Mouse (Mus musculus): ENCODE results near the gene Meiob. TPM values are rescaled to one million over a fixed set of nuclear protein-coding genes. Genes with fewer than 3 reads are reported as not detected.

Gene Meiob
- polyA plus RNA-seq, 1 experiment from 2014 or later, result 0.11 TPM

DNA sequence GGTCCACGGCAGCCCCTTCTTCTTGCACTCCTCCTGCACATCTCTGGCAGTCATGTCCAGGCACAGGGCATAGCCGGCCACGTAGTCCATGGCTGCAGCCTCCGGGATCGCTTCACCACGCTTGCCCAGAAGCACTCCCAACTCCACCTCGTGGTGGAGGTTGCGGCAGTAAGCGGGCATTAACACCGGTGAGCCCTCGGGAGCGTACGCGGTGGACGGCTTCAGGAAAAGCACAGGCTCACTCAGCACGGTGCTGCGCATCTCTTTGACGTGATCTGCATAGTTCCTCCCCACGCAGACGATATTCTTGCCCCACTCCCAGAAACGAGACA is 45.6 kb downstream of the Meiob start:
- no peaks in the 10 kb centered on the region for H3K9me3 ChIP-seq (ENCODE audit: low read length)
- ATAC-seq (ENCODE audit: low FRiP score, low TSS enrichment), result peak; percentile 60; the same call in 1 of the 2 replicates
- WGBS, result under 1% methylated on average over 21 of the region's 21 CpGs
- H3K9ac ChIP-seq (replicated peaks; ENCODE audit: low read length), result peak overlapping the region; percentile 83
- no peaks in the 10 kb centered on the region for H3K27me3 ChIP-seq (ENCODE audit: insufficient read depth, low read length)
- H3K27ac ChIP-seq (ENCODE audit: low read length), result peak overlapping the region; percentile 96
- peak overlapping the region; percentile 75 for H3K4me3 ChIP-seq (ENCODE audit: low read length)
- H3K4me2 ChIP-seq (replicated peaks; ENCODE audit: low read depth, low read length), result peak overlapping the region; percentile 78
- peaks cover 9% of the 10 kb centered on the region for H3K4me1 ChIP-seq (ENCODE audit: insufficient read depth, low read length)
- 0 out of 2 replicates have a peak, but pooled peaks cover 4% of the 10 kb centered on the region for H3K36me3 ChIP-seq (ENCODE audit: insufficient read depth, low read length)

DNA sequence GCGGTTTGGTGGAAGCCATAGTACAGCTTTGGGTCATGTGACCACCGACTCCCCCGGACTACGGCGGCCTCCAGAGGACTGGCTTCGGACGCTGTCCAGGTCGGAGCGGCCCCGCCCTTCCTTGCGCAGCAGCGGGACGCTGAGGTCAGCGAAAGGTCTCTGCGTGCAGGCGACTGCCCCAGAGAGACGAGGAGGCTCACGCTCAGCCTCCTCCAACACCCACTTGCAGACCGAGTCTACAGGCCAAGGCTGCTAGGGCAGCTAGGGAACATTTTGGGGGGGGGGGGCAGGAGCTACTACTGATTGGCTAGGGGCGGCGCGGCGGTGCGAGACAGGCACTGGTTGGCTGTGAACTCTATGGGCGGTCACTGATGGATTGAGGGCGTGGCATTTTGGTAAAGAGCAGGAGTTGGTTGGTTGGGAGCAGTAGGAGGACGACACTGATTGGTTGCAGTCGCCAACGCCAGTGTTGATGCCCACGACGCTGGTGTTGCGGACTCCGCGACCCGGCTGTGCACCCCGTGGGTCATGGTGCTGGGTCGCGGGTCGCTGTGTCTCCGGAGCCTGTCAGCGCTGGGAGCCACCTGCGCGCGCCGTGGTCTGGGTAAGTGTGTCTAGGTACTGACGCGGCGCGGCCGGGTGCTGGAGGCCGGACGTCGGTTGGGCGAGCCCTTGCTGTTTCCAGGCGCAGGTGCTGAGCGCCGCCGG is 46.1 kb downstream of the Meiob start, which contains the start of gene Fahd1:
Fahd1 (minus strand) TSS at position 300 of the 708 bp plus-strand sequence.
- no peaks in the 10 kb centered on the region for H3K27me3 ChIP-seq (ENCODE audit: insufficient read depth, low read length)
- under 1% methylated on average over 58 of the region's 58 CpGs for WGBS
- peak within 1 kb of the TSS; percentile 75 for H3K4me3 ChIP-seq (ENCODE audit: low read length)
- peaks cover 9% of the 10 kb centered on the region for H3K4me1 ChIP-seq (ENCODE audit: insufficient read depth, low read length)
- peak within 1 kb of the TSS; percentile 96 for H3K27ac ChIP-seq (ENCODE audit: low read length)
- peak within 1 kb of the TSS; percentile 83 for H3K9ac ChIP-seq (replicated peaks; ENCODE audit: low read length)
- H3K9me3 ChIP-seq (ENCODE audit: low read length), result no peaks in the 10 kb centered on the region
- peak; percentile 99 for ATAC-seq (ENCODE audit: low FRiP score, low TSS enrichment)
- peak within 1 kb of the TSS; percentile 78 for H3K4me2 ChIP-seq (replicated peaks; ENCODE audit: low read depth, low read length)
- H3K36me3 ChIP-seq (ENCODE audit: insufficient read depth, low read length), result 0 out of 2 replicates have a peak, but pooled peaks cover 4% of the 10 kb centered on the region

DNA sequence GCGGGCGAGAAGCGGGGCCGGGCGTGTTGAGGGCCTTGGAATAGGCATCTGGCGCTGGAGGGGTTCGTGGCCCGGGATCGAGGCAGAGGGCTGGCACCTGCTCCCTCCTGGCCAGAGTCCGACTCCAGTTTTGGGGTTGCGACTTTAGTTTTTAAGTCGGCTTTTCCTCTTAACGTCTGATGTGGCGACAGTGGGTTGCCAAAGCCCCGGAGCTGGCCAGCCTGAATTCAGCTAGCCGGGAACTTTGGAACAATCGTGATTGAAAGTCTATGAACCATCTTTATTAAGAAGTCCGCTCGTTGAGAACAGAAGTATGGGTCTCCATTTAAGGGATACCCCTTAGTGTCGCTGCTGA is 46.7 kb downstream of the Meiob start:
- no peak for ATAC-seq (ENCODE audit: low FRiP score, low TSS enrichment)
- H3K27ac ChIP-seq (ENCODE audit: low read length), result peak overlapping the region; percentile 41; the same call in 1 of the 2 replicates
- peaks cover 9% of the 10 kb centered on the region for H3K4me1 ChIP-seq (ENCODE audit: insufficient read depth, low read length)
- H3K27me3 ChIP-seq (ENCODE audit: insufficient read depth, low read length), result no peaks in the 10 kb centered on the region
- peak overlapping the region; percentile 78 for H3K4me2 ChIP-seq (replicated peaks; ENCODE audit: low read depth, low read length)
- H3K9ac ChIP-seq (replicated peaks; ENCODE audit: low read length), result peak overlapping the region; percentile 74
- no peaks in the 10 kb centered on the region for H3K9me3 ChIP-seq (ENCODE audit: low read length)
- WGBS, result under 1% methylated on average over 20 of the region's 20 CpGs
- H3K36me3 ChIP-seq (ENCODE audit: insufficient read depth, low read length), result 0 out of 2 replicates have a peak, but pooled peaks cover 4% of the 10 kb centered on the region
- peak overlapping the region; percentile 75 for H3K4me3 ChIP-seq (ENCODE audit: low read length)

DNA sequence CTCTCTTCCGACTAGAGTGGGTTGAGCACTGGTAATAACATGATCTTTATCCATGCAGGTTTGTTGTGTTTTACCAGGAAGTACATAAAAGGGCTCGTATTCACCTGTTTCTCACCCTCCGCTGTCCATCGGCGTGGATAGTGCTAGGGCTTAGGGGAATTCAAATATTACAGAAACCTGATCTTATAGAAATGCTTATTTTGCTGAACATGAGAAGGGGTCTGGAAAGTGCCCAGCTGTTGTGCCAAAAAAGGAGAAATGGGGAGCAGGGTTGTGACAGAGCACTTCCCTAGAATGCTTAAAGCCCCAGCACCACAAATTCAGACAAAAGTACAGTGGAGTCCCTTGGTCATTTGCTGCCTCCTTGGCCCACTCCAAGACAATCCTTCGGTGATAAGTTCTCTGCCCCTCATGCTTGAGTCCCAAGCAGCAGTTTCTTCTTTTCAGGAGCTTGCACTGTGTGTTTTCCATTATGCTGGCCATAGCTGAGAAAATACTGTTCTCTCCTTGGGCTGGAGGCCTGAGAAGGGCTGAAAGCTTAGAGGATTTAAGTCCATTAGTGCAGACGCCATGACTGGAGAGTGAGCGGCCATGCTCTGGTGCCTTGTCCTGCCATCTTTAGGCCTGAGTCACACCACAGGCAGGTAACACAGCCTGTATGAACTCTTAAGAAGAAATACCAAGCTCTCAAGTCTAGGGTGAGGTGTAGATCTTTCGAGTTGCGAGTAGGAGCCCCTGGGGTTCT is 47.5 kb downstream of the Meiob start:
- ATAC-seq (ENCODE audit: low FRiP score, low TSS enrichment), result no peak
- H3K9ac ChIP-seq (replicated peaks; ENCODE audit: low read length), result peak overlapping the region; percentile 74; the same call in 1 of the 2 replicates
- 0 out of 2 replicates have a peak, but pooled peaks cover 11% of the 10 kb centered on the region for H3K36me3 ChIP-seq (ENCODE audit: insufficient read depth, low read length)
- H3K27ac ChIP-seq (ENCODE audit: low read length), result no peak overlapping the region
- H3K9me3 ChIP-seq (ENCODE audit: low read length), result no peaks in the 10 kb centered on the region
- 61% methylated on average over 10 of the region's 10 CpGs for WGBS
- peaks cover 9% of the 10 kb centered on the region for H3K4me1 ChIP-seq (ENCODE audit: insufficient read depth, low read length)
- H3K4me2 ChIP-seq (replicated peaks; ENCODE audit: low read depth, low read length), result peak overlapping the region; percentile 78
- H3K4me3 ChIP-seq (ENCODE audit: low read length), result peak overlapping the region; percentile 75
- no peaks in the 10 kb centered on the region for H3K27me3 ChIP-seq (ENCODE audit: insufficient read depth, low read length)

DNA sequence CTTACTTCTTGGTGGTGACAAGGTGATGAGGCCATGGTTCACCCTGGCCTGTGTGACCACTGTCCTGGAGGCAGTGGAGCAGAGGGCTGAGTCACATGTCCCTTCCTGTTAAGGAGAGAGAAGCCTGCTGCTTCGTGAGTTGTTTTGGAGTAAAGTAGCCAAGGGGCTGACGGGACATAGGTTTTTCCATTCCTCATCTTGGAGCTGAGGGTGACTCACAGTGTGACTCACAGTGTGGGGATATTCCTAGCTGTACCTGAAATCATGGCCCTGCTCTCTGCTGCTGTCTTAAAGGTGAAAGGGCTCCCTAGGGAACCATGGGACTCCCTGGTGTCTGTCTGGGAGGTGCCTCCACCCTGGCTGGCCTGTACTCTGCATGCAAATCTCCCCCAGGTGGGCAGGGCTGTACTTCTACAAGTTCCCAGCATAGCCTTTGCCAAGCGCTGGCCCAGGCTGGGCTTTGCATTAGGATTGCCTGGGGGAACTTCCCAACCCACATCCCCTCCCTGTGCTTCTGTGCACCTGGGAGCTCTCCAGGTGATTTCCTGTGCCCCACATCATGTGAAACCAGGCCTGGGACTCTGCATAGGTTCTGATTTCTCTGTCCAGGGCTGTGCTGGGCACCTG is 51.9 kb downstream of the Meiob start:
- H3K9me3 ChIP-seq (ENCODE audit: low read length), result no peaks in the 10 kb centered on the region
- H3K4me2 ChIP-seq (replicated peaks; ENCODE audit: low read depth, low read length), result no peak overlapping the region
- H3K27ac ChIP-seq (ENCODE audit: low read length), result no peak overlapping the region
- 77% methylated on average over 3 of the region's 3 CpGs for WGBS
- H3K9ac ChIP-seq (replicated peaks; ENCODE audit: low read length), result no peak overlapping the region
- 0 out of 2 replicates have a peak, but pooled peaks cover 2% of the 10 kb centered on the region for H3K4me1 ChIP-seq (ENCODE audit: insufficient read depth, low read length)
- H3K27me3 ChIP-seq (ENCODE audit: insufficient read depth, low read length), result no peaks in the 10 kb centered on the region
- H3K4me3 ChIP-seq (ENCODE audit: low read length), result no peak overlapping the region
- peaks cover 18% of the 10 kb centered on the region; the same call in 1 of the 2 replicates for H3K36me3 ChIP-seq (ENCODE audit: insufficient read depth, low read length)
- no peak for ATAC-seq (ENCODE audit: low FRiP score, low TSS enrichment)

DNA sequence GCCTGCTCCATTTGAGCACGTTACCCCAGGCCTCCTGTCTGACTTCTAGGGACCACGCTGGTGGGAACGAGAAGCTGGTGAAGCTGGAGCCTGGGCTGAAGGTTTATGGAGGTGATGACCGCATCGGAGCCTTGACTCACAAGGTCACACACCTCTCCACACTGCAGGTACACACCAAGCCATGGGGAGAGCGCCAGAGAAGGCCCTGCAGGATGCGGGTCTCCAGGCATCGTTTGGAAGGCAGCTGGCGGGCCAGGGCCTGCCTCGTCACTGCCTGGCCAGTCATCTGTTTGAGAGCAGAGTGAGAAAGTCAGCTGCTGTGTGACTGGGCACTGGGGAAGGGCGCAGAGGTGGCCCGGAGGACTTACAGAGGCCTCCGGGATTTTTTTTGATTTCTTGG is 52.5 kb downstream of the Meiob start:
- Histone ChIP-seq H3K4me3 (ENCODE audit: low read length) (no peak overlapping the region), H3K36me3 (ENCODE audit: insufficient read depth, low read length) (peaks cover 24% of the 10 kb centered on the region; the same call in 1 of the 2 replicates), H3K27ac (ENCODE audit: low read length) (no peak overlapping the region)

DNA sequence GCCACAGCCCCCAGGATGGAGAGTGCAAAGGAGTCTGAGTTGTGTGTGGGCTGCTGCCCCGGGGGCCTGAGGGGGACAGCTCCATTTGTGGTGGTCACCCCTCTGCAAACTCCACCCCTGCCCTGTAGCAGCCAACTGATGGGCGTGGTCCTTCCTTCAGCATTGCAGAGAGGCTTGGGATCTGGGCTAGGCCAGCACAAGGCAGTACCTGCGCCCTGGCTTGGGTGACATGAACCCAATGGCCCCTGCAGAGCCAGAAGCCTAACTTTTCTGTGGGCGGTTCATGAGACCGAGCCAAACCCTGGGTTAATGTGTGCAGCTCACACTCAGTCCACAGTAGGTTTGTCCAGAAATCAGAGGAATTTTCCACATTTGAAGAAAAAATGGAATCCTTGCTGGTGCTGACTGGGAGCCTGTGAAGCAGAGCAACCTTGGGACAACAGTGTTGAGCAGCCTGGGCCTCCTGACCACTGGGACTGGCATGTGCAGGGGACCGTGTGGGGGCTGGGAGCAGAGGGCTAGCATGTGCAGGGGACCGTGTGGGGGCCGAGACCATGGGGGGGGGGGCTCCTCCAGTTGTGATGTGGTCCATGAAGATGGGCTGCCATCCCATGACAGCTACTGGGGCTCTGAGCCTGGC is 53.9 kb downstream of the Meiob start:
- no peaks in the 10 kb centered on the region for H3K9me3 ChIP-seq (ENCODE audit: low read length)
- no peak overlapping the region for H3K4me2 ChIP-seq (replicated peaks; ENCODE audit: low read depth, low read length)
- H3K4me1 ChIP-seq (ENCODE audit: insufficient read depth, low read length), result no peaks in the 10 kb centered on the region
- H3K36me3 ChIP-seq (ENCODE audit: insufficient read depth, low read length), result peaks cover 28% of the 10 kb centered on the region
- no peak overlapping the region for H3K27ac ChIP-seq (ENCODE audit: low read length)
- H3K27me3 ChIP-seq (ENCODE audit: insufficient read depth, low read length), result no peaks in the 10 kb centered on the region
- H3K4me3 ChIP-seq (ENCODE audit: low read length), result no peak overlapping the region
- WGBS, result 85% methylated on average over 8 of the region's 8 CpGs
- ATAC-seq (ENCODE audit: low FRiP score, low TSS enrichment), result no peak
- no peak overlapping the region for H3K9ac ChIP-seq (replicated peaks; ENCODE audit: low read length)

More for the DNA sequence above, 52.5 kb downstream of the Meiob start:
- H3K4me2 ChIP-seq (replicated peaks; ENCODE audit: low read depth, low read length), result no peak overlapping the region
- ATAC-seq (ENCODE audit: low FRiP score, low TSS enrichment), result no peak
- H3K9me3 ChIP-seq (ENCODE audit: low read length), result no peaks in the 10 kb centered on the region
- H3K9ac ChIP-seq (replicated peaks; ENCODE audit: low read length), result no peak overlapping the region
- H3K4me1 ChIP-seq (ENCODE audit: insufficient read depth, low read length), result no peaks in the 10 kb centered on the region
- 91% methylated on average over 13 of the region's 13 CpGs for WGBS
- H3K27me3 ChIP-seq (ENCODE audit: insufficient read depth, low read length), result no peaks in the 10 kb centered on the region

DNA sequence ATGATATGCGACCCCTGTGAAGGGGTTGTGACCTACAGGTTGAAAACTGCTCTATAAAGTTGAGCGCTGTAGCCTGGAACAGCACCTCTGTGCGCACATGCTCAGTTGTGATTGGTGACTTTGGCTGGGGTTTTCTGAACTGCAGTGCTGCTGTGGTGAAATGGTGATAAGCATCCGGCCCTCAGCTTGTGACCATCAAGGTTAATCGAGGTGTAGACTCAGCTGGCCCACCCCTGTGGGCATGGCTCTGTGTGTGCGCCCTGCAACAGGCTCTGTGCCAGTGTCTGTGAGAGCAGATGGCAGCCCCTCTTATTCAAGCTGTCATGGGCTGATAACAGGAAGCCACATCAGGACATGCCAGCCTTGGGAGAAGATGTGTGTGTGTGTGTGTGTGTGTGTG is 54.9 kb downstream of the Meiob start:
- WGBS, result 88% methylated on average over 6 of the region's 6 CpGs
- H3K9ac ChIP-seq (replicated peaks; ENCODE audit: low read length), result no peak overlapping the region
- H3K4me3 ChIP-seq (ENCODE audit: low read length), result no peak overlapping the region
- no peaks in the 10 kb centered on the region for H3K27me3 ChIP-seq (ENCODE audit: insufficient read depth, low read length)
- no peaks in the 10 kb centered on the region for H3K4me1 ChIP-seq (ENCODE audit: insufficient read depth, low read length)
- no peak overlapping the region for H3K4me2 ChIP-seq (replicated peaks; ENCODE audit: low read depth, low read length)
- no peak overlapping the region for H3K27ac ChIP-seq (ENCODE audit: low read length)
- ATAC-seq (ENCODE audit: low FRiP score, low TSS enrichment), result no peak
- H3K36me3 ChIP-seq (ENCODE audit: insufficient read depth, low read length), result peaks cover 28% of the 10 kb centered on the region
- no peaks in the 10 kb centered on the region for H3K9me3 ChIP-seq (ENCODE audit: low read length)

DNA sequence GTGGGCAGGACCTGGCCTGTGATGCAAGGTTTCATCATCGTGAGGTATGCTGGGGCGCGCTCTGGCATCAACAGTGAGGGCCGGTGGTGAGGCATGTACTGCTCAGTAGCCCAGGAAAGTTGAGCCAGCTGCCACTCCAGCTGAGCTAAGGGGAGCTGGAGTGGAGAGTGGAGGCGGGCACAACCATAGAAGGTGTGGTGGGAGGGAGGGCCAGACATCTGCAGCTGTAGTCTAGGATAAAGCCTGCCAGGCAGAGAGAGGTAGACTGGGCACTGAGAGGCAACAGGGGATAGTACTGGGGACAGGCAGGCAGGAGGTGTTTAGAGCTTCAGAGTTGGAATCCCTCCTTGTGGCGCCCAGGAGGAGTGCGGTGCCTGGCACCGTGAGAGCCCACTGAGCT is 56.0 kb downstream of the Meiob start:
- H3K9ac ChIP-seq (replicated peaks; ENCODE audit: low read length), result no peak overlapping the region
- no peaks in the 10 kb centered on the region for H3K4me1 ChIP-seq (ENCODE audit: insufficient read depth, low read length)
- H3K4me2 ChIP-seq (replicated peaks; ENCODE audit: low read depth, low read length), result no peak overlapping the region
- no peak for ATAC-seq (ENCODE audit: low FRiP score, low TSS enrichment)
- H3K27me3 ChIP-seq (ENCODE audit: insufficient read depth, low read length), result no peaks in the 10 kb centered on the region
- WGBS, result 93% methylated on average over 8 of the region's 8 CpGs
- H3K36me3 ChIP-seq (ENCODE audit: insufficient read depth, low read length), result peaks cover 29% of the 10 kb centered on the region
- no peak overlapping the region for H3K27ac ChIP-seq (ENCODE audit: low read length)
- H3K4me3 ChIP-seq (ENCODE audit: low read length), result no peak overlapping the region
- H3K9me3 ChIP-seq (ENCODE audit: low read length), result no peaks in the 10 kb centered on the region
